Mouse (Mus musculus) megakaryocyte, adult 5-6 weeks (primary cell): Measurements from ENCODE around the gene Fam8a1. TPM values are rescaled to one million over a fixed set of nuclear protein-coding genes. Genes with fewer than 3 reads are reported as not detected.

ENCODE experiments used
- ATAC-seq: 2 replicates; pipeline ENCODE4 v1.8.0; 2016; ENCODE audit warnings: mild to moderate bottlenecking, inconsistent platforms; ENCODE audit not compliant: poor library complexity, severe bottlenecking
- total RNA-seq, 2 experiments: library from RNA; stranded (forward) in 1 of 2; stranded (reverse) in 1 of 2; fragments of 153-499, 151-499 nt in 1 of 2; fragments of 221-1000, 200-1000 nt in 1 of 2; gene quantifications; 2 replicates each; pipeline versions ENCODE4 v1.2.3 to v1.2.4; 2015 to 2017

Gene Fam8a1
- total RNA-seq (2015) (13.9 and 23.6 TPM in 2 replicates), total RNA-seq (2017) (9.8 and 14.8 TPM in 2 replicates)

GRCm38 (mm10) chr13:46669048-46669619, at the start of gene Fam8a1:
Gene Fam8a1, plus strand, starts transcription at chr13:46669522.
- ATAC-seq = peak; percentile 99

GRCm38 (mm10) chr13:46619633-46620032, 49.7 kb upstream of the Fam8a1 start:
- ATAC-seq = peak; percentile 94

GRCm38 (mm10) chr13:46620964-46621757, 48.2 kb upstream of the Fam8a1 start:
- ATAC-seq = no peak

GRCm38 (mm10) chr13:46626608-46627007, 42.7 kb upstream of the Fam8a1 start:
- ATAC-seq = no peak

GRCm38 (mm10) chr13:46627841-46628240, 41.5 kb upstream of the Fam8a1 start:
- no peak for ATAC-seq

- ATAC-seq = no peak
These were observed 39.9 kb upstream of the Fam8a1 start for GRCm38 (mm10) chr13:46629391-46629790.

- ATAC-seq = no peak
These were observed 36.5 kb upstream of the Fam8a1 start for GRCm38 (mm10) chr13:46632796-46633195.

- ATAC-seq = no peak
These were observed 35.8 kb upstream of the Fam8a1 start for GRCm38 (mm10) chr13:46633320-46634132.

GRCm38 (mm10) chr13:46634133-46634488, 35.2 kb upstream of the Fam8a1 start:
- ATAC-seq = peak; percentile 98

GRCm38 (mm10) chr13:46640608-46641468, 28.5 kb upstream of the Fam8a1 start:
- no peak for ATAC-seq

- no peak for ATAC-seq
These were observed 27.0 kb upstream of the Fam8a1 start for GRCm38 (mm10) chr13:46642318-46642717.

GRCm38 (mm10) chr13:46644175-46644574, 25.1 kb upstream of the Fam8a1 start:
- ATAC-seq = no peak

GRCm38 (mm10) chr13:46645476-46645875, 23.8 kb upstream of the Fam8a1 start:
- ATAC-seq = no peak

- ATAC-seq = no peak
These were observed 17.5 kb upstream of the Fam8a1 start for GRCm38 (mm10) chr13:46651853-46652252.

GRCm38 (mm10) chr13:46652671-46653070, 16.7 kb upstream of the Fam8a1 start:
- no peak for ATAC-seq

- ATAC-seq = no peak
These were observed 15.7 kb upstream of the Fam8a1 start for GRCm38 (mm10) chr13:46653671-46654070.

- no peak for ATAC-seq
These were observed 14.8 kb upstream of the Fam8a1 start for GRCm38 (mm10) chr13:46654566-46654965.

GRCm38 (mm10) chr13:46659211-46659610, 10.1 kb upstream of the Fam8a1 start:
- no peak for ATAC-seq

GRCm38 (mm10) chr13:46663461-46663964, 5.8 kb upstream of the Fam8a1 start:
- ATAC-seq = no peak

- peak; percentile 43; the same call in 1 of the 2 replicates for ATAC-seq
These were observed 424 bp downstream of the Fam8a1 start for GRCm38 (mm10) chr13:46669620-46670271.
